Mouse (Mus musculus) kidney, adult 2 months (tissue): Measurements from ENCODE around the gene Hoxa3.

ENCODE experiments used
- CTCF ChIP-seq: fragments of 200-500 bp; conservative IDR thresholded peaks from 2 replicates; pipeline ENCODE4 v1.5.1; 2011; ENCODE audit warnings: low read depth, mild to moderate bottlenecking, control low read depth, low read length, moderate library complexity, mixed read lengths; ENCODE audit not compliant: insufficient read depth, insufficient read length
- POLR2A ChIP-seq: fragments of 200-500 bp; IDR thresholded peaks from one replicate; pipeline ENCODE4 v1.6.1; 2011; ENCODE audit warnings: low read depth, low read length, control low read depth

- TF ChIP-seq CTCF: no peak
- no peak for TF ChIP-seq POLR2A
Observed at GRCm38 (mm10) chr6:52242801-52243332, 29.7 kb upstream of the Hoxa3 start.
